10 mouse cellular contexts compared by ENCODE assay signal in the genomic region with DNA sequence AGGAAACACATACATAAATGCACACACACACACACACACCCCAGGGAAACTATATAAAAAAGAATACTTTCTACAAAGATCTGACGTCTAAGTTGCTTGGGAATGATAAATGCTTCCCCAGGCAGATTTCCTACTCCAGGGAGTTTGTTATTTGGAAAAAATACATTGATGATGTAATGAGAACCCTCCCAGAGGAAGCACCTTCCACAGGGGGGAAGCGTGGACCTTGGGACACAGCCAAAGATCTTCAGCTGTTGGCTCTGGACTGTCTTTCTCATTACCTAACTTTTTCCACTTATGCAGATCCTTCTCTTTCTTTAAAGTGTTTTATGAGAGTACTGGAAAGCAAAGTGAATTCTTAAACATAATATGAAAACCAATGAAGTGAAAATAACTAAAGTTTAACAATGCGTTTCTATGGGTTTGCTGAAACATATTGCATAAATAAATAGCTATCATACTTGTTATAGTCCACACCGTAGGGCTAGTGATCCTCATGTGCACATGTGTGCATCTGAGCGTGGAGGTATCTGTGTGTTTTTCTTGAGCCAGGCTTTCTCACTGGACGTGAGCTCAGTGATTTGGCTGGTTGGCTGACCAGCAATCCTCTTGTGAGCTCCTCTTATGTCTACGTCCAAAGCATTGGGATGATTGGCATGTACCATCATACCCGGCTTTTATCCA. TPM values are rescaled to one million over a fixed set of nuclear protein-coding genes. Genes with fewer than 3 reads are reported as not detected.
A peak's percentile ranks its signal among the peaks of the same experiment; 100 is the strongest.
DNase-seq lines count a peak whose midpoint lies in the region; ATAC-seq and TF ChIP-seq lines count a peak whose summit lies in the region.
"Had no signal": no experiment of that assay in that cellular context is flagged by ENCODE, and none has a peak within 500 bp of the region (broad histone marks: within the 10 kb centered on the region; RNA-seq: fewer than 3 reads in every experiment).

No protein-coding gene starts in this region.

- peak overlapping the region; percentile 65 for H3K27ac ChIP-seq in heart, embryonic 13.5 days (replicated peaks)
- peak overlapping the region; percentile 24; the same call in 1 of the 2 replicates for H3K27ac ChIP-seq in stomach, embryonic 16.5 days (ENCODE audit: low read length)
- no peak overlapping the region for H3K27ac ChIP-seq in midbrain, embryonic 15.5 days

- H3K36me3 ChIP-seq in heart, embryonic 13.5 days: no peaks in the 10 kb centered on the region
- no peaks in the 10 kb centered on the region for H3K36me3 ChIP-seq in stomach, embryonic 16.5 days (ENCODE audit: control insufficient read depth, insufficient read depth, low read length)
- no peaks in the 10 kb centered on the region for H3K36me3 ChIP-seq in midbrain, embryonic 15.5 days (replicated peaks)
- H3K36me3 ChIP-seq: embryonic facial prominence, embryonic 12.5 days had no signal

- 46% methylated on average over 8 of the region's 8 CpGs for WGBS in lung, adult 2 months
- WGBS in heart, embryonic 13.5 days: 58% methylated on average over 8 of the region's 8 CpGs
- WGBS in stomach, embryonic 16.5 days: 67% methylated on average over 8 of the region's 8 CpGs
- 83% methylated on average over 8 of the region's 8 CpGs for WGBS in midbrain, embryonic 15.5 days

- peak; percentile 48 to 61 for DNase-seq in lung, adult 18-20 months
- DNase-seq in lung, adult 2 months: no peak
- DNase-seq in kidney, postnatal 25 days: peak; percentile 61 to 78
- DNase-seq in cerebellum, adult 8-10 months: no peak
- no peak for DNase-seq in natural killer cell, adult 2 months (ENCODE audit: low spot score in 2 of 2)

- no peak overlapping the region for H3K4me2 ChIP-seq in heart, embryonic 13.5 days
- H3K4me2 ChIP-seq in stomach, embryonic 16.5 days (ENCODE audit: low read depth, low read length): no peak overlapping the region
- H3K4me2 ChIP-seq in midbrain, embryonic 15.5 days: no peak overlapping the region
- H3K4me2 ChIP-seq: embryonic facial prominence, embryonic 12.5 days had no signal

- H3K4me3 ChIP-seq in lung, adult 2 months (replicated peaks; ENCODE audit: extremely low read depth, low read depth, low read length): no peak overlapping the region
- no peak overlapping the region for H3K4me3 ChIP-seq in heart, embryonic 13.5 days
- no peak overlapping the region for H3K4me3 ChIP-seq in stomach, embryonic 16.5 days (replicated peaks; ENCODE audit: low read length)
- no peak overlapping the region for H3K4me3 ChIP-seq in midbrain, embryonic 15.5 days
- H3K4me3 ChIP-seq: embryonic facial prominence, embryonic 12.5 days; megakaryocyte, embryonic 14.5 days had no signal

- H3K9ac ChIP-seq in heart, embryonic 13.5 days: no peak overlapping the region
- no peak overlapping the region for H3K9ac ChIP-seq in stomach, embryonic 16.5 days (ENCODE audit: low read length)
- H3K9ac ChIP-seq in midbrain, embryonic 15.5 days: no peak overlapping the region
- H3K9ac ChIP-seq: embryonic facial prominence, embryonic 12.5 days had no signal

- TF ChIP-seq POLR2A in lung, adult 2 months (IDR thresholded peaks at IDR 0.05; ENCODE audit: borderline replicate concordance, extremely low read depth, low read depth, low read length): no peak

- H3K27me3 ChIP-seq in heart, embryonic 13.5 days (replicated peaks): 0 out of 2 replicates have a peak, but pooled peaks cover 2% of the 10 kb centered on the region
- H3K27me3 ChIP-seq in stomach, embryonic 16.5 days (ENCODE audit: control insufficient read depth, insufficient read depth, low read length): no peaks in the 10 kb centered on the region
- no peaks in the 10 kb centered on the region for H3K27me3 ChIP-seq in midbrain, embryonic 15.5 days (replicated peaks)
- H3K27me3 ChIP-seq: embryonic facial prominence, embryonic 12.5 days; megakaryocyte, embryonic 14.5 days had no signal

- no peaks in the 10 kb centered on the region for H3K9me3 ChIP-seq in heart, embryonic 13.5 days
- no peaks in the 10 kb centered on the region for H3K9me3 ChIP-seq in stomach, embryonic 16.5 days (replicated peaks; ENCODE audit: control insufficient read depth, low read length)
- H3K9me3 ChIP-seq in midbrain, embryonic 15.5 days: no peaks in the 10 kb centered on the region
- H3K9me3 ChIP-seq: embryonic facial prominence, embryonic 12.5 days; megakaryocyte, embryonic 14.5 days had no signal

- no peak for TF ChIP-seq CTCF in lung, adult 2 months (IDR thresholded peaks at IDR 0.05; ENCODE audit: insufficient read depth, low read length)

- peaks cover 14% of the 10 kb centered on the region for H3K4me1 ChIP-seq in lung, adult 2 months (ENCODE audit: control insufficient read depth, insufficient read depth, low read length)
- peaks cover 44% of the 10 kb centered on the region for H3K4me1 ChIP-seq in heart, embryonic 13.5 days
- peaks cover 21% of the 10 kb centered on the region for H3K4me1 ChIP-seq in stomach, embryonic 16.5 days (ENCODE audit: control insufficient read depth, insufficient read depth, low read length)
- no peaks in the 10 kb centered on the region for H3K4me1 ChIP-seq in midbrain, embryonic 15.5 days
- H3K4me1 ChIP-seq: megakaryocyte, embryonic 14.5 days had no signal

- ATAC-seq in heart, embryonic 13.5 days (ENCODE audit: extremely low read depth, insufficient number of reproducible peaks, low FRiP score, low TSS enrichment): no peak
- ATAC-seq in stomach, embryonic 16.5 days (ENCODE audit: insufficient read depth, low FRiP score): no peak
- ATAC-seq in midbrain, embryonic 15.5 days (replicated peaks): no peak

RNA-seq across cellular contexts. Expression of a gene that starts 30.7 kb away (rescaled TPM):
- 53.0 and 55.6 TPM in 2 replicates for polyA plus RNA-seq in lung, adult 2 months (2012; rRNA removed)
- polyA plus RNA-seq in heart, embryonic 13.5 days (2015; fragmentation: Nextera tagmentation; extraction: Ambion mirVana): 37.2 and 38.3 TPM in 2 replicates
- 25.7 and 28.3 TPM in 2 replicates for polyA plus RNA-seq in stomach, embryonic 16.5 days (2015; fragmentation: Nextera tagmentation; extraction: Ambion mirVana)
- polyA plus RNA-seq in midbrain, embryonic 15.5 days (2015; fragmentation: Nextera tagmentation; extraction: Ambion mirVana): 7.8 and 9.1 TPM in 2 replicates

Comparison
In these comparisons a context has a peak if more than half of its experiments do, and no peak if none do; other contexts are left out.
1. DNase-seq: peak in lung, adult 18-20 months (2 of 2) and kidney, postnatal 25 days (2 of 2); none in lung, adult 2 months (single experiment), cerebellum, adult 8-10 months (single experiment) and natural killer cell, adult 2 months (0 of 2).